ENCODE assay signal across 26 mouse cellular contexts in genomic region chr7:89795366-89795765, GRCm38 (mm10).
"Had no signal": no experiment of that assay in that cellular context is flagged by ENCODE, and none has a peak within 500 bp of the region (broad histone marks: within the 10 kb centered on the region; RNA-seq: fewer than 3 reads in every experiment).

No protein-coding gene starts in this region.

- H3K9ac ChIP-seq: embryonic facial prominence, embryonic 12.5 days; embryonic facial prominence, embryonic 13.5 days; embryonic facial prominence, embryonic 15.5 days; forebrain, embryonic 12.5 days; forebrain, embryonic 13.5 days; forebrain, embryonic 15.5 days; forebrain, postnatal 0 days had no signal

- H3K36me3 ChIP-seq: embryonic facial prominence, embryonic 10.5 days; embryonic facial prominence, embryonic 12.5 days; embryonic facial prominence, embryonic 13.5 days; embryonic facial prominence, embryonic 15.5 days; forebrain, embryonic 10.5 days; forebrain, embryonic 12.5 days; forebrain, embryonic 15.5 days had no signal

- H3K4me3 ChIP-seq: embryonic facial prominence, embryonic 10.5 days; embryonic facial prominence, embryonic 12.5 days; embryonic facial prominence, embryonic 13.5 days; embryonic facial prominence, embryonic 15.5 days; erythroblast, embryonic 14.5 days; forebrain, embryonic 10.5 days; forebrain, embryonic 12.5 days; forebrain, embryonic 13.5 days; forebrain, embryonic 15.5 days; gastrocnemius, adult 2 months; heart, adult 2 months had no signal

- H3K27ac ChIP-seq: embryonic facial prominence, embryonic 10.5 days; embryonic facial prominence, embryonic 12.5 days; embryonic facial prominence, embryonic 13.5 days; embryonic facial prominence, embryonic 15.5 days; forebrain, embryonic 12.5 days; forebrain, embryonic 13.5 days; forebrain, embryonic 15.5 days; gastrocnemius, adult 2 months; heart, adult 2 months had no signal

- DNase-seq: cerebellum, adult 18-20 months; cerebellum, adult 2 months; cerebellum, adult 8-10 months; cerebellum, postnatal 10 days; cerebellum, postnatal 14 days; cerebellum, postnatal 25 days; cerebellum, postnatal 36 days; embryo, embryonic 11 days; forebrain, postnatal 0 days; gastrocnemius, adult 2 months; gastrocnemius, postnatal 10 days; gastrocnemius, postnatal 14 days; gastrocnemius, postnatal 25 days; gastrocnemius, postnatal 36 days; heart, adult 18-20 months; heart, adult 2 months had no signal

- H3K9me3 ChIP-seq: embryonic facial prominence, embryonic 10.5 days; embryonic facial prominence, embryonic 12.5 days; embryonic facial prominence, embryonic 13.5 days; embryonic facial prominence, embryonic 15.5 days; forebrain, embryonic 10.5 days; forebrain, embryonic 12.5 days; forebrain, embryonic 13.5 days; forebrain, embryonic 15.5 days had no signal

- H3K4me2 ChIP-seq: embryonic facial prominence, embryonic 12.5 days; embryonic facial prominence, embryonic 13.5 days; embryonic facial prominence, embryonic 15.5 days; forebrain, embryonic 12.5 days; forebrain, embryonic 13.5 days; forebrain, embryonic 15.5 days had no signal

- ATAC-seq: forebrain, embryonic 13.5 days; forebrain, embryonic 14.5 days; forebrain, embryonic 15.5 days; forebrain, postnatal 0 days had no signal

- H3K27me3 ChIP-seq: embryonic facial prominence, embryonic 12.5 days; embryonic facial prominence, embryonic 13.5 days; embryonic facial prominence, embryonic 15.5 days; forebrain, embryonic 12.5 days; forebrain, embryonic 13.5 days; forebrain, embryonic 15.5 days had no signal
